Mouse (Mus musculus) C2C12 (cell line): ENCODE data around the gene Veph1. TPM values are rescaled to one million over a fixed set of nuclear protein-coding genes. Genes with fewer than 3 reads are reported as not detected.

Experiments
- H3K27me3 ChIP-seq: one replicate; pipeline ENCODE4 v1.6.1; 2011; ENCODE audit not compliant: control insufficient read depth, insufficient read depth, insufficient read length
- H3K36me3 ChIP-seq: one replicate; pipeline ENCODE4 v1.6.1; 2011; ENCODE audit not compliant: control insufficient read depth, insufficient read depth
- H3K4me3 ChIP-seq: one replicate; pipeline ENCODE4 v1.5.1; 2011; ENCODE audit warnings: mild to moderate bottlenecking, control low read depth; ENCODE audit not compliant: poor library complexity, insufficient read depth, severe bottlenecking
- H3K79me2 ChIP-seq: one replicate; pipeline ENCODE4 v1.6.1; 2011; ENCODE audit not compliant: control insufficient read depth, insufficient read depth
- H3K79me3 ChIP-seq: one replicate; pipeline ENCODE4 v1.6.1; 2011; ENCODE audit warnings: low read depth, control low read depth
- H3ac ChIP-seq: one replicate; pipeline ENCODE3; 2011; ENCODE audit warnings: low read depth; ENCODE audit not compliant: control insufficient read depth, insufficient read length
- CEBPB ChIP-seq: IDR thresholded peaks from one replicate; pipeline ENCODE4 v1.6.1; 2011; ENCODE audit warnings: low read depth, mild to moderate bottlenecking, control low read depth, moderate library complexity
- CTCF ChIP-seq: IDR thresholded peaks from one replicate; pipeline ENCODE4 v1.5.1; 2011; ENCODE audit not compliant: control insufficient read depth, insufficient read depth, insufficient read length
- FOSL1 ChIP-seq: IDR thresholded peaks from one replicate; pipeline ENCODE4 v1.8.0; 2011; ENCODE audit warnings: mild to moderate bottlenecking, low read length; ENCODE audit not compliant: poor library complexity, insufficient read depth, severe bottlenecking
- MAX ChIP-seq: IDR thresholded peaks from one replicate; pipeline ENCODE4 v1.6.1; 2011; ENCODE audit warnings: mild to moderate bottlenecking, control low read depth
- MYOD1 ChIP-seq: IDR thresholded peaks from one replicate; pipeline ENCODE4 v1.6.1; 2011; ENCODE audit warnings: low read depth; ENCODE audit not compliant: control insufficient read depth, insufficient read length
- MYOG ChIP-seq: IDR thresholded peaks from one replicate; pipeline ENCODE4 v1.6.1; 2011; ENCODE audit not compliant: control insufficient read depth, insufficient read length; ENCODE audit errors: extremely low read depth
- USF1 ChIP-seq: IDR thresholded peaks from one replicate; pipeline ENCODE4 v1.6.1; 2011; ENCODE audit warnings: low read depth, mild to moderate bottlenecking, control low read depth, moderate library complexity
- polyA plus RNA-seq: library from polyadenylated mRNA; unstranded; fragments of >200 nt; fragmentation: generic; extraction: Trizol; gene quantifications from one replicate; pipeline ENCODE4 v1.2.1, GENCODE M21; 2012; ENCODE audit warnings: missing spikeins

The Veph1 gene
- polyA plus RNA-seq, 1 experiment = not detected

DNA sequence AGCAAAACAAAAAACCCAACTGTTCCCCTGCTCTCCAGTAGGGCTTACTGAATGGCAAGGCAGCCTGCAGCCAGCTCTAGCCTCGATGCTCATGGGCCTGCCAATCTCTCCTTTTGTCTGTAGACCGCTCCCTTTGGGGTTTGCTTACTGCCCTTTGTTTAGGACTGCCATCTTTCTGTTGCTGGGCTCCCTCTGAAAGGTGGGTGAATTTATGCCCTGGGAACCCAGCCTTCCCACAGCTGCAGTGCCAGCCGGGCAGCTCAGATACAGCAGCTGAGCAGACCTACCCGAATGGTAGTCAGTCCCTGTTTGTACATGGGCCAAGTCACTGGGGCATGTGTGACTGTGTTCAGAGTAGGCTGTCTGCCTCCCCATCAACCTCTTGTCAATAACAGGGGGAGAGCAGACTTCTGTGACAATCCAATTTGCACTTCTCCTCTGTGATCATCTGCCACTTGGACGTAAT lies 28.9 kb upstream of the Veph1 start:
- Histone ChIP-seq H3K4me3 (no peak overlapping the region), H3K36me3 (no peaks in the 10 kb centered on the region), H3K79me3 (no peaks in the 10 kb centered on the region), H3ac (no peak overlapping the region), H3K27me3 (no peaks in the 10 kb centered on the region), H3K79me2 (no peaks in the 10 kb centered on the region)
- TF ChIP-seq MAX (no peak), CEBPB (no peak), USF1 (no peak), MYOG (no peak), MYOD1 (no peak), FOSL1 (no peak), CTCF (no peak)

DNA sequence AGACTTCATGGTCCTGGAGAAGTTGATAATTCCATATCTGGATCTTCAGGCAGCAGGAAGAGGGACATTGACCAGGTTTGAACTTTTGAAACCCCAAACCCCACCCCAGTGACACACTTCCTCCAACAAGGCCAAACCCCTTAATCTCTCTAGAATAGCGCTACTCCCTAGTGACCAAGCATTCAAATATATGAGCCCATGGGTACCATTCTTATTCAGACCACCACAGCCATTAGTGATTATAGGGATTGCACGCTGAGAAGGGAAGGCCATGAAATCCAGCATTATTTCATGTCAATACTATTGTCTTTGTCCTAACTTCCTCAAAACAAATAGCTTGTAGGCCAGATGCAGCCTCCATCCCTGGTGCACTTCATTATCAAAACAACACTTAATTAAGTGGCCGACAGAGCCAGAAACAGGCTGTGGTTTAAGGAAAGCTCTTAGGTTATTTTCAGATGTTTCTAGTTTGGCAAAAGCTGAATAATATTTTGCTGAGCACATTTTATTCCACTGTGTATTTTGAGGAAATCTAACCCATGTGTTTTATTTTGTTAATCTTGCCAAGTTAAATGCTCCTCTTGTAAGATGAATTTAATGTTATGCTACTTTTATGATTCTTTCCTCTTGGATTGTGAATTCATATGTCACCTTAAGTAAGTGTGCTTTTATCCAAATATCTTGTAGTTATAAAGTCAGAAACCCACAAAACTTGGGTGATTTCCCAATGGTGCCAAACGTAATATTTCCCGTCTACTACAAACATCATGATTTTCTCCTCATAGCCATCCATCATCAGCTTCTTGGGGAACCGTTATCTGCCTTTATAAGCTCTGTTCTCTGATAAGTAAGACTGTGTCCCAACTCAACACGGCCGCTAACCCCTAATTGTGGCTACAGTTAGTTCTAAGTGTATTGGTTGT lies 18.4 kb upstream of the Veph1 start:
- Histone ChIP-seq H3K79me3 (no peaks in the 10 kb centered on the region), H3K27me3 (no peaks in the 10 kb centered on the region), H3K36me3 (no peaks in the 10 kb centered on the region), H3K79me2 (no peaks in the 10 kb centered on the region), H3ac (no peak overlapping the region), H3K4me3 (no peak overlapping the region)
- TF ChIP-seq USF1 = no peak
- no peak for TF ChIP-seq MYOG
- TF ChIP-seq CEBPB = no peak
- no peak for TF ChIP-seq FOSL1
- TF ChIP-seq MYOD1 = no peak
- TF ChIP-seq CTCF = no peak
- no peak for TF ChIP-seq MAX

DNA sequence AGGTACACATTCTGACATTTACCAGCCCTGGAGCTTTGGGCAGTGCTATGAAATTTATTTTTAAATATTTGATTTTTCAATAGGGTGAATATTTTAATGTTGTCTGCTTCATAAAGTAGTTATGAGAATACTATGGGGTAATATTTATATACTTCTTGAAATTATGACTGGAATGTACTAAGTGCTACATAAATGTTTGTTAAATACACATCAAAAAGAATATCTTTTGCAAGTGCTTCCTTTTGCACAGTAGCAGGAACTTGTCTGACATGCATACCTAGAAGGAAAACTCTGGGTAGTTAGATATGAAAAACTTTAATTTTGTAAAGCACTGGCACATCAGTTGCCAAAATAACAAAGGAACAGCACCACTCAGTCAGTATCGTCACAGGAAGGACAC lies 13.9 kb upstream of the Veph1 start:
- Histone ChIP-seq H3K27me3 (no peaks in the 10 kb centered on the region), H3ac (no peak overlapping the region), H3K79me2 (no peaks in the 10 kb centered on the region), H3K4me3 (no peak overlapping the region), H3K36me3 (no peaks in the 10 kb centered on the region), H3K79me3 (no peaks in the 10 kb centered on the region)
- TF ChIP-seq FOSL1 = no peak
- TF ChIP-seq CEBPB = no peak

DNA sequence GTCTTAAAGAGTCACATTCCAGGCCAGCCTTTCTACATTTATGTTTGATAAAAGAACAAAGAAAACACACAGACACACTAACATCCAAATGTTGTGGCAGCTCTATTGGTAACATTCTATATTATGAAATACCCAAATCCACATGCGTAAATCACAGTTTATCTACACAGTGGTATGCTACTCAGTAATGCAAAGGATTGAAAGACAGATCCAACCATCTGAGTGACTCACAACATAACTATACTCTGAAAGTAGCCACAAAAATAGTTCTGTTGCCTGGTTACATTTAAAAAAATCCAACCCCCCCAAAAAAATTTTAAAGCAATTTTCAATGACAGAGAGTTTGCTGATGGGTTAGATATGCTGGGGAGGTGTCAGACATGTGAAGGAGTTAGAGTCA lies 12.9 kb upstream of the Veph1 start:
- no peaks in the 10 kb centered on the region for H3K79me3 ChIP-seq
- no peak for TF ChIP-seq CTCF
- TF ChIP-seq MAX = no peak
- TF ChIP-seq FOSL1 = no peak
- no peak for TF ChIP-seq MYOD1
- no peak for TF ChIP-seq USF1
- TF ChIP-seq CEBPB = no peak
- no peak for TF ChIP-seq MYOG
- H3ac ChIP-seq = no peak overlapping the region
- no peaks in the 10 kb centered on the region for H3K36me3 ChIP-seq
- H3K27me3 ChIP-seq = no peaks in the 10 kb centered on the region
- H3K79me2 ChIP-seq = no peaks in the 10 kb centered on the region
- H3K4me3 ChIP-seq = no peak overlapping the region

DNA sequence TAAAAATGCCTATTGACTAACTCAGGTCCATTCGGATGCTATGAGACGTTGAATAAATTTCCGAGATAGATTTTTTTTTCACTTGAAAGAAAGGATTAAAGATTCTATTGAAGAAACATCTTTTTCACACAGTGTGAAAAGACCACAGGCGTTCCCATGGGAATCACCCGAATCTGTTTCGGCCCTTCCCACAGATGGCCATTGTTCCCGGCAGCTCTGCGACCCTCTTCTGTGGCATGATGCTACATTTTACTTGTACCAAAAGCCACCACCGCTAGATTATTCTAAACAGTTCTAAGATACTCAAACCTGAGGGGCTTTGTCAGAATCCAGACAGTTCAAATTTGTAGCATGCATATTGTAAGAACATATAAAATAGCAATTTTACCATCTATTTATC lies 1.4 kb downstream of the Veph1 start:
- Histone ChIP-seq H3K4me3 (no peak overlapping the region), H3K27me3 (no peaks in the 10 kb centered on the region), H3ac (no peak overlapping the region), H3K79me3 (no peaks in the 10 kb centered on the region), H3K36me3 (no peaks in the 10 kb centered on the region), H3K79me2 (no peaks in the 10 kb centered on the region)
- no peak for TF ChIP-seq USF1
- no peak for TF ChIP-seq MYOD1
- no peak for TF ChIP-seq FOSL1
- no peak for TF ChIP-seq MAX
- TF ChIP-seq MYOG = no peak
- no peak for TF ChIP-seq CEBPB
- no peak for TF ChIP-seq CTCF

DNA sequence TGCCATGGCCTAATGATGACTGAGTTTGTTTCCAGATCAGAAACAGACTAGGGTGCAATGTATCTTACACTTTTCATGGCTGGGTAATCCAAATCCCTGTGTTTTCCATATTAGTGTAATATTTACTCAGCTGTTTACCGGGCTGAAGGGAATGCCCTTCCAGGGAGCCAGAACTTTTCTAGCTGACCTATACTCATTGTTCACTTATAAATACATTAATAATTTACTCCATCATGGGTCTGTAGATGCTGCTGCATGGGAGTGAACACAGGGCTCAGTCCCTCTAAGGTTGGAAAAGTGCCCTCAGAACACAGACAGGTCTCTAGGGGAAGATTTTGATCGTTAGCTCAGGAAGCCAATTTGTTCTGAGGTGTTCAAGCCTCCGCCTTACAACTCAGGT lies 1.9 kb downstream of the Veph1 start:
- Histone ChIP-seq H3K79me3 (no peaks in the 10 kb centered on the region), H3ac (no peak overlapping the region), H3K79me2 (no peaks in the 10 kb centered on the region), H3K36me3 (no peaks in the 10 kb centered on the region), H3K27me3 (no peaks in the 10 kb centered on the region), H3K4me3 (no peak overlapping the region)
- no peak for TF ChIP-seq CTCF
- TF ChIP-seq FOSL1 = no peak
- TF ChIP-seq CEBPB = no peak
